Mouse (Mus musculus) spleen, adult 2 months (tissue): ENCODE data around the gene Tuba8. TPM values are rescaled to one million over a fixed set of nuclear protein-coding genes. Genes with fewer than 3 reads are reported as not detected.

ENCODE experiments used
- DNase-seq, 2 experiments: peaks; one replicate each; pipeline versions ENCODE4 v3.0.0 to v3.0.0-alpha.2; 2012 to 2021; ENCODE audit warnings: low spot score in 2 of 2, low read depth in 1 of 2
- H3K27ac ChIP-seq: fragments of 200-500 bp; 2 replicates; pipeline ENCODE4 v1.5.1; 2012; ENCODE audit warnings: low read length, inconsistent platforms; ENCODE audit not compliant: insufficient read depth
- H3K27me3 ChIP-seq: fragments of 200-500 bp; 2 replicates; pipeline ENCODE4 v1.6.1; 2012; ENCODE audit warnings: mild to moderate bottlenecking, moderate library complexity, low read length, inconsistent platforms; ENCODE audit not compliant: control insufficient read depth, insufficient read depth
- H3K36me3 ChIP-seq: fragments of 200-500 bp; 2 replicates; pipeline ENCODE4 v1.6.1; 2012; ENCODE audit warnings: mild to moderate bottlenecking, low read length, inconsistent platforms; ENCODE audit not compliant: control insufficient read depth, insufficient read depth
- H3K4me1 ChIP-seq: fragments of 200-500 bp; 2 replicates; pipeline ENCODE4 v1.6.1; 2011; ENCODE audit warnings: inconsistent platforms; ENCODE audit not compliant: control insufficient read depth, insufficient read depth, insufficient read length
- H3K4me3 ChIP-seq: fragments of 200-500 bp; 2 replicates; pipeline ENCODE4 v1.5.1; 2011; ENCODE audit warnings: mild to moderate bottlenecking, inconsistent platforms; ENCODE audit not compliant: insufficient read depth, insufficient read length; ENCODE audit errors: extremely low read depth
- CTCF ChIP-seq: fragments of 200-500 bp; IDR thresholded peaks from 2 replicates; pipeline ENCODE4 v1.5.1; 2011; ENCODE audit warnings: mild to moderate bottlenecking, inconsistent platforms; ENCODE audit not compliant: insufficient read depth, insufficient read length, insufficient replicate concordance; ENCODE audit errors: extremely low read depth
- POLR2A ChIP-seq: fragments of 200-500 bp; IDR thresholded peaks from 2 replicates; pipeline ENCODE4 v1.6.1; 2011; ENCODE audit warnings: low read depth, low read length, inconsistent platforms
- WGBS: fragments of 180-500 bp; shearing (Covaris S2); methylation state at CpG from one replicate; pipeline ENCODE4 v1.1.7; 2018; 5-methylcytosine and 5-hydroxymethylcytosine counted together
- polyA plus RNA-seq: library from polyadenylated mRNA; depleted of rRNA; stranded (reverse); fragments of >200 nt; gene quantifications from 2 replicates; pipeline ENCODE4 v1.2.3, GENCODE M21; 2012

Gene Tuba8
- polyA plus RNA-seq, 1 experiment = 1.2 TPM

GRCm38 (mm10) chr6:121212988-121213387 is 2.5 kb downstream of the Tuba8 start:
- Histone ChIP-seq H3K27ac (no peak overlapping the region), H3K4me1 (peaks cover 7% of the 10 kb centered on the region; the same call in 1 of the 2 replicates), H3K27me3 (peaks cover 9% of the 10 kb centered on the region; the same call in 1 of the 2 replicates), H3K4me3 (no peak overlapping the region), H3K36me3 (no peaks in the 10 kb centered on the region)
- no peak for TF ChIP-seq CTCF
- no peak for TF ChIP-seq POLR2A
- no peak for DNase-seq
- 91% methylated on average over 4 of the region's 4 CpGs for WGBS

- no peak overlapping the region for H3K27ac ChIP-seq
- DNase-seq = no peak
- WGBS = 46% methylated on average over 5 of the region's 5 CpGs
- TF ChIP-seq POLR2A = no peak
- TF ChIP-seq CTCF = no peak
- no peaks in the 10 kb centered on the region for H3K36me3 ChIP-seq
- H3K4me3 ChIP-seq = no peak overlapping the region
- H3K4me1 ChIP-seq = peaks cover 8% of the 10 kb centered on the region; the same call in 1 of the 2 replicates
- peaks cover 9% of the 10 kb centered on the region; the same call in 1 of the 2 replicates for H3K27me3 ChIP-seq
Measured at GRCm38 (mm10) chr6:121214221-121214620, 3.7 kb downstream of the Tuba8 start.

DNA sequence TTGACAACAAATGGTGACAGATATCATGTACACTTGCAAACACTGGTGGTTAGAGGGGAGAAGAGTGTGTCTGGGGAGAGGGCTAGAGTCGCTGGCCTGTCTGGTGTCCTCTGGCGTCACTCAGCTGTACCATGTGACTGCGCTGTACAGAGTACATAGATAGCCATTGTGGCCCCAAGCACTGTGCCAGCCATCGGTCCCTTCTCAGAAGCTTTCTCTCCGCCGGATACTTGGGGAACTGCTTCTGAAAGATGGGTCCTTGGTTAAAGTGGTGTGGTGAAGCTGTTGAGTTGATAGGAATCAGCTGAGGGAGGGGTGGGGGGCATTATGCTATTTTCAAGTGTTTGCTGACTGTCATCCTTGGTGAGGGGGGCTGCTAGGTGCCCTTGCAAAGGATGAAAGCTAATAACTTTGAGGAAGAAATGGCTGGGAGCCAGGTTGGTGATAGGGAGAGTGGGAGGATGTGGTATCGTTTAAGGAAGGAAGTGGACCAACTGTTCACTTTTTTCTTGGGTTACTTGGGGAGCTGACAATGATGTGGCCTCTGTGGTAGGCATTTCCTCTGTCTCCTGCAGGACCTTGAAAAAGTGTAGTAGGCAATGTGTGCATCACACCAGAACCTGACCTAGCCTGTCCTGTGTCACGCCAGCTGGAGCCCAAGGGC is 4.3 kb downstream of the Tuba8 start:
- no peak overlapping the region for H3K27ac ChIP-seq
- H3K4me1 ChIP-seq = peaks cover 8% of the 10 kb centered on the region; the same call in 1 of the 2 replicates
- TF ChIP-seq POLR2A (no peak), CTCF (no peak)
- H3K4me3 ChIP-seq = no peak overlapping the region
- no peaks in the 10 kb centered on the region for H3K36me3 ChIP-seq
- no peak for DNase-seq
- H3K27me3 ChIP-seq = peaks cover 9% of the 10 kb centered on the region; the same call in 1 of the 2 replicates
- 15% methylated on average over 8 of the region's 8 CpGs for WGBS

DNA sequence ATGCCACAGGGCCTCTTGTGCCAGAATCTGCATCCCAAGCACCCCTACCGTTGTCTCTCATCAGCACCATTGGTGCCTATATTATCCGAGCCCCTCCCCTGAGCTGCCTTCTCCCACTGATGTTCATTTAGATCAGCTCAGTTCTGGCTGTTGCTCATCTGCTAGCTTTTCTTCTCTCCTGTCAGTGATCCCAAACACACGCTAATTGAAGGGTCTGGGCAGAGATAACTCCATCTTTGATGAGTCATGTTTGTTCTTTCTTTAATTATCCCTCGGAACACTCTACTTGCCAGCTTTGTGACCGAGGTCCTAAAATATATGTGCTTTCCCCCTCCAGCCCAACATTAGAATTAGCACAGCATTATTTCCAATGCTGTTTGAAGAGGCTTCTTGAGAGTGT is 4.8 kb downstream of the Tuba8 start:
- TF ChIP-seq POLR2A (no peak), CTCF (no peak)
- DNase-seq = no peak
- Histone ChIP-seq H3K27ac (no peak overlapping the region), H3K27me3 (peaks cover 8% of the 10 kb centered on the region; the same call in 1 of the 2 replicates), H3K4me1 (peaks cover 8% of the 10 kb centered on the region; the same call in 1 of the 2 replicates), H3K4me3 (no peak overlapping the region), H3K36me3 (no peaks in the 10 kb centered on the region)
- whole genome bisulfite sequencing = 28% methylated on average over 5 of the region's 5 CpGs

DNA sequence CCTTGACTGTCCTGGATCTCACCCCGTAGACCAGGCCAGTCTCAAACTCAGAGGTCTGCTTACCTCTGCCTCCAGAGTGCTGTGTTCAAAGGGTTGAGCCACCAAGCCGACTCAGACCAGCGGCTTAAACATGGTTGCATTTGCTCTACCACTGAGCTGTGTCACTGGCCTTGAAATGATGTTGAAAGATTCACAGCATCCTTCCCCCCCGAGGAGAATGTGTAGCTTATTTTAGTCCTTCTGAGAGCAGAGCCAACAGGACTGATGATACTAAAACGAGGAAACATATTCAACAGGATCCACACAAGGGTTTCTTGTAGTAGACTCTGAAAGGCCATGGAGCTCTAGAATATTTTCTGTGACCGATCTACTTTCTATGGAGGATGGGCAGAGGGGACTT is 5.4 kb downstream of the Tuba8 start:
- no peak for DNase-seq
- WGBS = 70% methylated on average over 6 of the region's 6 CpGs
- no peak for TF ChIP-seq POLR2A
- no peak for TF ChIP-seq CTCF
- Histone ChIP-seq H3K4me3 (no peak overlapping the region), H3K36me3 (no peaks in the 10 kb centered on the region), H3K27ac (no peak overlapping the region), H3K27me3 (peaks cover 3% of the 10 kb centered on the region; the same call in 1 of the 2 replicates), H3K4me1 (peaks cover 5% of the 10 kb centered on the region; the same call in 1 of the 2 replicates)

- TF ChIP-seq CTCF = no peak
- no peak for TF ChIP-seq POLR2A
- WGBS = 63% methylated on average over 5 of the region's 5 CpGs
- H3K36me3 ChIP-seq = no peaks in the 10 kb centered on the region
Measured at GRCm38 (mm10) chr6:121216589-121217255, 6.2 kb downstream of the Tuba8 start.

GRCm38 (mm10) chr6:121218002-121218401 is 7.5 kb downstream of the Tuba8 start:
- TF ChIP-seq POLR2A = no peak
- no peak for TF ChIP-seq CTCF
- H3K4me1 ChIP-seq = peaks cover 5% of the 10 kb centered on the region; the same call in 1 of the 2 replicates
- no peak for DNase-seq
- H3K36me3 ChIP-seq = no peaks in the 10 kb centered on the region
- H3K27me3 ChIP-seq = no peaks in the 10 kb centered on the region
- WGBS = 23% methylated on average over 7 of the region's 7 CpGs
- no peak overlapping the region for H3K4me3 ChIP-seq
- H3K27ac ChIP-seq = no peak overlapping the region

More at GRCm38 (mm10) chr6:121216589-121217255, 6.2 kb downstream of the Tuba8 start:
- no peak overlapping the region for H3K27ac ChIP-seq
- DNase-seq = no peak
- no peaks in the 10 kb centered on the region for H3K27me3 ChIP-seq
- peaks cover 5% of the 10 kb centered on the region; the same call in 1 of the 2 replicates for H3K4me1 ChIP-seq
- H3K4me3 ChIP-seq = no peak overlapping the region
